Mouse (Mus musculus) myocyte (in vitro differentiated cells): ENCODE data around the gene Glt1d1. TPM values are rescaled to one million over a fixed set of nuclear protein-coding genes. Genes with fewer than 3 reads are reported as not detected.

Source experiments
- H3K27me3 ChIP-seq: one replicate; pipeline ENCODE4 v1.6.1; 2011; ENCODE audit not compliant: control insufficient read depth, insufficient read depth, insufficient read length
- H3K36me3 ChIP-seq: one replicate; pipeline ENCODE4 v1.6.1; 2011; ENCODE audit not compliant: control insufficient read depth, insufficient read depth
- H3K4me2 ChIP-seq: one replicate; pipeline ENCODE4 v1.6.1; 2011; ENCODE audit warnings: low read depth, control low read depth
- H3K4me3 ChIP-seq: one replicate; pipeline ENCODE4 v1.5.1; 2011; ENCODE audit warnings: mild to moderate bottlenecking, control low read depth, moderate library complexity
- H3K79me2 ChIP-seq: one replicate; pipeline ENCODE4 v1.6.1; 2011; ENCODE audit not compliant: control insufficient read depth, insufficient read depth
- H3ac ChIP-seq: one replicate; pipeline ENCODE4 v1.6.1; 2011; ENCODE audit not compliant: control insufficient read depth, insufficient read length
- CEBPB ChIP-seq: IDR thresholded peaks from 2 replicates; pipeline ENCODE4 v1.6.1; 2011; ENCODE audit warnings: mild to moderate bottlenecking, moderate library complexity; ENCODE audit not compliant: poor library complexity, insufficient read depth, severe bottlenecking
- E2F4 ChIP-seq: IDR thresholded peaks from one replicate; pipeline ENCODE4 v1.6.1; 2011; ENCODE audit warnings: mild to moderate bottlenecking, control low read depth, moderate library complexity; ENCODE audit not compliant: insufficient read depth
- MAX ChIP-seq: IDR thresholded peaks from one replicate; pipeline ENCODE4 v1.6.1; 2011; ENCODE audit warnings: low read depth, mild to moderate bottlenecking, control low read depth
- MYOD1 ChIP-seq, 3 experiments: IDR thresholded peaks; one replicate each; pipeline ENCODE4 v1.6.1; 2011; ENCODE audit warnings: control low read depth in 2 of 3, low read depth in 2 of 3, mild to moderate bottlenecking in 2 of 3, moderate library complexity in 1 of 3; ENCODE audit not compliant: insufficient read length in 2 of 3, control insufficient read depth in 1 of 3
- MYOG ChIP-seq, 3 experiments: IDR thresholded peaks; one replicate each; pipeline ENCODE4 v1.6.1; 2011; ENCODE audit warnings: control low read depth in 2 of 3, low read depth in 2 of 3, mild to moderate bottlenecking in 2 of 3; ENCODE audit not compliant: insufficient read length in 2 of 3, control insufficient read depth in 1 of 3, insufficient read depth in 1 of 3
- POLR2A ChIP-seq: IDR thresholded peaks from one replicate; pipeline ENCODE4 v1.6.1; 2011; ENCODE audit warnings: low read depth, mild to moderate bottlenecking, control low read depth, moderate library complexity; ENCODE audit not compliant: insufficient read length
- POLR2AphosphoS2 ChIP-seq: IDR thresholded peaks from one replicate; pipeline ENCODE4 v1.6.1; 2011; ENCODE audit warnings: low read depth, control low read depth; ENCODE audit not compliant: insufficient read length
- REST ChIP-seq: IDR thresholded peaks from one replicate; pipeline ENCODE4 v1.6.1; 2011; ENCODE audit warnings: mild to moderate bottlenecking, control low read depth, moderate library complexity; ENCODE audit not compliant: insufficient read depth, insufficient read length
- SRF ChIP-seq: IDR thresholded peaks from one replicate; pipeline ENCODE4 v1.6.1; 2011; ENCODE audit warnings: low read depth; ENCODE audit not compliant: control insufficient read depth, insufficient read length
- TCF12 ChIP-seq: IDR thresholded peaks from one replicate; pipeline ENCODE4 v1.6.1; 2011; ENCODE audit warnings: mild to moderate bottlenecking, control low read depth; ENCODE audit not compliant: poor library complexity, insufficient read depth, severe bottlenecking
- TCF3 ChIP-seq: IDR thresholded peaks from one replicate; pipeline ENCODE4 v1.6.1; 2011; ENCODE audit warnings: low read depth, control low read depth; ENCODE audit not compliant: insufficient read length
- USF1 ChIP-seq: IDR thresholded peaks from one replicate; pipeline ENCODE4 v1.6.1; 2011; ENCODE audit warnings: low read depth, mild to moderate bottlenecking, control low read depth, moderate library complexity
- polyA plus RNA-seq: library from polyadenylated mRNA; unstranded; fragments of >200 nt; fragmentation: generic; extraction: Trizol; gene quantifications from one replicate; pipeline ENCODE4 v1.2.1, GENCODE M21; 2012; ENCODE audit warnings: missing spikeins

Gene Glt1d1
- polyA plus RNA-seq, 1 experiment, result not detected

DNA sequence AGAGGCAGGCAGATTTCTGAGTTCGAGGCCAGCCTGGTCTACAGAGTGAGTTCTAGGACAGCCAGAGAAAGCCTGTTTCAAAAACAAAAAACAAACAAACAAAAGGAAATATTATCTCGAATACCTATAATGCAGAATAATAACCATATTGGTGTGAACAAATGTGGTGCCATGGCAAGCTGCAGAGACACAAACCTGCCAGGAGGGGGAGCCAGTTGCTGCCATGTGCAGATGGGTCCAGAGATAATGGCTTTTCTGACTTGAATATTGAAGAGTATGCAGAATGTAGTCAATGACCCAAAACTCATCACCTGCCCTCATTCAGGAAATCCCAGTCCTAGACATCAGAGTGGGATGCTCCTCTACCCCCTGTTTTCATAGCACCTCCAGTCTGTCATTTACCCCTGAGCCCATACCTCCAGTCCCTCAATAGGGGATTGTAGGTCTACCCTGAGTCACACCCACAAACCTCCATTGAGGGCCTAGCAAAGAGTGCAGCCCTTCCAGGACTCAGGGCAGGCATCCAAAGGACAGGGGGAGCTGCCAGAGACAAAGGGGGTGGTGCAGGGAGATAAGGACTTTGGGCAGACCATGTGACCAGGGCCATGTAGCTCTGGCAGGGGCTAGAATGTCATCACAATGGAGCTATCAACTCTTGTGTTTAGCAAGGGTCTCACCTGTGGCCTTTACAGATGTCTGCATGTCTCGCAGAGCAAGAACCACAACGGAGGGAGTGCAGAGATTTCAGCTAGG, 124.8 kb downstream of the Glt1d1 start:
- Histone ChIP-seq H3K4me3 (no peak overlapping the region), H3K79me2 (no peaks in the 10 kb centered on the region), H3K27me3 (no peaks in the 10 kb centered on the region), H3K36me3 (no peaks in the 10 kb centered on the region), H3K4me2 (no peak overlapping the region), H3ac (no peak overlapping the region)
- TF ChIP-seq USF1 (no peak), E2F4 (no peak)

DNA sequence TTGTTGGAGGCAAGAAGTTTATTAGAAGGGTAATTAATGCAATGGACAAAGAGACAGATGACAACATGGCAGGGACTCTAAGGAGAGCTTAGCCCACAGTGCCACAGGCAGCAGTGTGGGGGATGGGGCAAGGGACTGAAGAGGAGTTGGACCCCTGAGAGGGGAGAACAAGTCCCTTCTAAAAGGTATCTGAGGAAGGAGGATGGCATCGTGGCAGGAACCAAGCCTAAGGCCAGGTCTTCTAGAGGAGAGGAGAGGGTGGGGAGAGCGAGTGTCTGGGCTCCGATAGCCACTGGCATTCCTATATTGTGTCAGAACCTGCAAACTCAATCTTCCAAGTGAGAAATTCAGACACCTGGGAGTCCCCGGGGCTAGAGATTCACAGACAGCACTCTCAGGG, 126.5 kb downstream of the Glt1d1 start:
- Histone ChIP-seq H3K36me3 (no peaks in the 10 kb centered on the region), H3K27me3 (no peaks in the 10 kb centered on the region), H3K4me2 (no peak overlapping the region), H3K4me3 (no peak overlapping the region), H3K79me2 (no peaks in the 10 kb centered on the region), H3ac (no peak overlapping the region)
- no peak for TF ChIP-seq USF1
- TF ChIP-seq TCF3, result no peak
- no peak for TF ChIP-seq MYOG (IDR thresholded peaks at IDR 0.05; ENCODE audit: control insufficient read depth in 1 of 3, insufficient read depth in 1 of 3, insufficient read length in 2 of 3, low read depth in 2 of 3)
- no peak for TF ChIP-seq POLR2AphosphoS2
- no peak for TF ChIP-seq TCF12
- TF ChIP-seq MYOD1 (IDR thresholded peaks at IDR 0.05; ENCODE audit: control insufficient read depth in 1 of 3, insufficient read length in 2 of 3, low read depth in 2 of 3), result no peak
- no peak for TF ChIP-seq CEBPB
- no peak for TF ChIP-seq REST
- no peak for TF ChIP-seq SRF
- TF ChIP-seq MAX, result no peak
- TF ChIP-seq E2F4, result no peak
- TF ChIP-seq POLR2A, result no peak

Other genes starting within 250 kb of the Glt1d1 start
- gene Slc15a4, start 635 bp downstream of the Glt1d1 start, polyA plus RNA-seq, result 69.6 TPM